ENCODE assay signal across 24 mouse cellular contexts in genomic region chr14:28476746-28477145, GRCm38 (mm10). TPM values are rescaled to one million over a fixed set of nuclear protein-coding genes. Genes with fewer than 3 reads are reported as not detected.
DNase-seq lines count a peak whose midpoint lies in the region; ATAC-seq lines count a peak whose summit lies in the region.
"Had no signal": no experiment of that assay in that cellular context is flagged by ENCODE, and none has a peak within 500 bp of the region (broad histone marks: within the 10 kb centered on the region; RNA-seq: fewer than 3 reads in every experiment).

No protein-coding gene starts in this region.

- ATAC-seq in forebrain, embryonic 11.5 days (replicated peaks; ENCODE audit: low FRiP score) = no peak
- no peak for ATAC-seq in forebrain, embryonic 12.5 days (ENCODE audit: low FRiP score)
- ATAC-seq in hindbrain, embryonic 13.5 days (ENCODE audit: low FRiP score) = no peak
- ATAC-seq: activated CD4-positive, CD25-positive, alpha-beta regulatory T cell, adult 4 months; CD4-positive, CD25-positive, alpha-beta regulatory T cell, adult 4 months; Patski had no signal

- H3K27me3 ChIP-seq in forebrain, embryonic 11.5 days (ENCODE audit: control insufficient read depth, insufficient read depth, low read length) = no peaks in the 10 kb centered on the region
- peaks cover 6% of the 10 kb centered on the region for H3K27me3 ChIP-seq in forebrain, embryonic 12.5 days
- 0 out of 2 replicates have a peak, but pooled peaks cover 8% of the 10 kb centered on the region for H3K27me3 ChIP-seq in hindbrain, embryonic 13.5 days
- H3K27me3 ChIP-seq: CH12.LX, Patski had no signal

- peak; percentile 13 for DNase-seq in forebrain, embryonic 11.5 days (ENCODE audit: low spot score)
- DNase-seq in Muller cell, postnatal 12 days (ENCODE audit: inconsistent ontology term) = peak; percentile 54
- peak; percentile 47 for DNase-seq in retina, embryonic 14.5 days (ENCODE audit: low spot score)
- peak; percentile 60 for DNase-seq in retina, postnatal 1 day
- DNase-seq in cerebellum, postnatal 10 days = no peak
- DNase-seq in layer of hippocampus, postnatal 10 days (ENCODE audit: low spot score in 2 of 2) = no peak
- DNase-seq: adrenal gland, adult 2 months; adrenal gland, adult 8-10 months; adrenal gland, postnatal 10 days; adrenal gland, postnatal 14 days; adrenal gland, postnatal 25 days; adrenal gland, postnatal 36 days; B cell, adult 2 months; cerebellum, adult 11 months; cerebellum, adult 11-12 months; cerebellum, adult 18-20 months had no signal

- no peak overlapping the region for H3K27ac ChIP-seq in forebrain, embryonic 11.5 days (ENCODE audit: low read depth, low read length)
- no peak overlapping the region for H3K27ac ChIP-seq in forebrain, embryonic 12.5 days
- no peak overlapping the region for H3K27ac ChIP-seq in hindbrain, embryonic 13.5 days

- no peaks in the 10 kb centered on the region for H3K9me3 ChIP-seq in forebrain, embryonic 11.5 days (ENCODE audit: control insufficient read depth, low read length)
- no peaks in the 10 kb centered on the region for H3K9me3 ChIP-seq in forebrain, embryonic 12.5 days
- no peaks in the 10 kb centered on the region for H3K9me3 ChIP-seq in hindbrain, embryonic 13.5 days

- H3K9ac ChIP-seq in forebrain, embryonic 11.5 days (ENCODE audit: low read length) = no peak overlapping the region
- H3K9ac ChIP-seq in forebrain, embryonic 12.5 days = no peak overlapping the region
- H3K9ac ChIP-seq in hindbrain, embryonic 13.5 days = no peak overlapping the region

- H3K4me1 ChIP-seq in forebrain, embryonic 11.5 days (replicated peaks; ENCODE audit: control insufficient read depth, insufficient read depth, low read length) = peaks cover 2% of the 10 kb centered on the region; the same call in 1 of the 2 replicates
- peaks cover 19% of the 10 kb centered on the region for H3K4me1 ChIP-seq in forebrain, embryonic 12.5 days
- peaks cover 12% of the 10 kb centered on the region for H3K4me1 ChIP-seq in hindbrain, embryonic 13.5 days (replicated peaks)

- WGBS in forebrain, embryonic 11.5 days = 25% methylated on average over 3 of the region's 3 CpGs
- 17% methylated on average over 3 of the region's 3 CpGs for WGBS in forebrain, embryonic 12.5 days
- WGBS in hindbrain, embryonic 13.5 days = 52% methylated on average over 3 of the region's 3 CpGs

- H3K4me2 ChIP-seq in forebrain, embryonic 11.5 days (ENCODE audit: low read depth, low read length, severe bottlenecking) = no peak overlapping the region
- H3K4me2 ChIP-seq in forebrain, embryonic 12.5 days = no peak overlapping the region
- H3K4me2 ChIP-seq in hindbrain, embryonic 13.5 days = no peak overlapping the region

- H3K4me3 ChIP-seq in forebrain, embryonic 11.5 days (ENCODE audit: low read depth, low read length) = no peak overlapping the region
- H3K4me3 ChIP-seq in forebrain, embryonic 12.5 days (replicated peaks) = no peak overlapping the region
- H3K4me3 ChIP-seq in hindbrain, embryonic 13.5 days = no peak overlapping the region

- H3K36me3 ChIP-seq in forebrain, embryonic 11.5 days (ENCODE audit: control insufficient read depth, insufficient read depth, low read length) = no peaks in the 10 kb centered on the region
- H3K36me3 ChIP-seq in forebrain, embryonic 12.5 days (replicated peaks) = no peaks in the 10 kb centered on the region
- no peaks in the 10 kb centered on the region for H3K36me3 ChIP-seq in hindbrain, embryonic 13.5 days
- H3K36me3 ChIP-seq: G1E had no signal

RNA-seq across cellular contexts. Expression of gene Wnt5a, which starts 27.8 kb away (rescaled TPM):
- 15.3 and 17.3 TPM in 2 replicates for polyA plus RNA-seq in forebrain, embryonic 11.5 days (2014; fragmentation: Nextera tagmentation; extraction: Ambion mirVana)
- 16.1 and 20.3 TPM in 2 replicates for polyA plus RNA-seq in forebrain, embryonic 12.5 days (2016; fragmentation: Nextera tagmentation; extraction: Ambion mirVana)
- polyA plus RNA-seq in hindbrain, embryonic 13.5 days (2015; fragmentation: Nextera tagmentation; extraction: Ambion mirVana) = 25.4 and 35.4 TPM in 2 replicates
- 10 to 100 TPM; 18.9 to 19.9 TPM for total RNA-seq in layer of hippocampus, postnatal 10 days (2021)
- total RNA-seq: CH12.LX, MEL had no signal
- polyA plus RNA-seq: activated CD4-positive, CD25-positive, alpha-beta regulatory T cell, adult 4 months; CD4-positive, CD25-positive, alpha-beta regulatory T cell, adult 4 months; G1E had no signal

Comparison
In these comparisons a context has a peak if more than half of its experiments do, and no peak if none do; other contexts are left out.
1. DNase-seq: peak in forebrain, embryonic 11.5 days (single experiment), Muller cell, postnatal 12 days (single experiment), retina, embryonic 14.5 days (single experiment) and retina, postnatal 1 day (single experiment); none in cerebellum, postnatal 10 days (0 of 2) and layer of hippocampus, postnatal 10 days (0 of 2).